Mouse (Mus musculus): ENCODE measurements around the gene Tmprss4. TPM values are rescaled to one million over a fixed set of nuclear protein-coding genes. Genes with fewer than 3 reads are reported as not detected.

The Tmprss4 gene
- polyA plus RNA-seq, 1 experiment from 2014 or later = 17.9 TPM

DNA sequence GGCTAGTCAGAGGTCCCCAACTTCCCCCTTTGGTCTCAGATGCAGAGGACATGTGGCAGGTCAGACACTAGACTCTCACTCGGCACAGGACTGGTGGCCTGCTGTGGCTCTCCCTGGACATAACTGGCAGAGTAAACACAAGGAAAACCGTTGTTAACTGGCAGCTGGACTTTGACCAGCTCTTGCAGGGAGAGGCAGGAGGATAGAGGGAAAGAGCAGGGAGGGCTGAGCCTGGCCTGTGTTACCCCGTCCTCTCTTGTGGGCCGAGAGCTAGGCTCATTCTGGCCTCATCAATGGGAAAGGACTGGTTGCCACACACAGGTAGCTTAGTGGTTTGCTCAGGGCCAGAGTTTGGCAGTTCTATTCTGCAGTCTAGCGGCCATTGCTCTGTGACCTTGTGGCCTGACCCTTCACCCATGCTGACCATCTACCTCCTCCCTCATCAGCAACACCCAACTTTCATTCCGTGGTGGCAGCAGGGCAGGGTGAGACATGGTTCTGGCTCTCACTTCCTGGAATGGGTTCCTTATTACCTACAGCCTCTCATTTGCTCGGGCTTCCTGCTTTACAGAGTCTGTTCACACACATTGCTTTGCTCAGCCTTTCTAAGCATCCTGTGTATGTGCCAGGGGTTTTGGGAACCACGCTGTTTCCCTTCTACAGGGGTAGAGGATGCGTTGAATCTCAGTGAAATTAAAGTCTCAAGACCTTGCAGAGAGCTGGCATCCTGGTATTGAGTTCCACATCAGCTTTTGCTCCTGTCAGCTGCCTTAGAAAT lies 1.7 kb downstream of the Tmprss4 start:
- Histone ChIP-seq H3K9me3 (ENCODE audit: low read length) (no peaks in the 10 kb centered on the region), H3K4me2 (replicated peaks; ENCODE audit: low read depth, low read length) (no peak overlapping the region)
- ATAC-seq = no peak

DNA sequence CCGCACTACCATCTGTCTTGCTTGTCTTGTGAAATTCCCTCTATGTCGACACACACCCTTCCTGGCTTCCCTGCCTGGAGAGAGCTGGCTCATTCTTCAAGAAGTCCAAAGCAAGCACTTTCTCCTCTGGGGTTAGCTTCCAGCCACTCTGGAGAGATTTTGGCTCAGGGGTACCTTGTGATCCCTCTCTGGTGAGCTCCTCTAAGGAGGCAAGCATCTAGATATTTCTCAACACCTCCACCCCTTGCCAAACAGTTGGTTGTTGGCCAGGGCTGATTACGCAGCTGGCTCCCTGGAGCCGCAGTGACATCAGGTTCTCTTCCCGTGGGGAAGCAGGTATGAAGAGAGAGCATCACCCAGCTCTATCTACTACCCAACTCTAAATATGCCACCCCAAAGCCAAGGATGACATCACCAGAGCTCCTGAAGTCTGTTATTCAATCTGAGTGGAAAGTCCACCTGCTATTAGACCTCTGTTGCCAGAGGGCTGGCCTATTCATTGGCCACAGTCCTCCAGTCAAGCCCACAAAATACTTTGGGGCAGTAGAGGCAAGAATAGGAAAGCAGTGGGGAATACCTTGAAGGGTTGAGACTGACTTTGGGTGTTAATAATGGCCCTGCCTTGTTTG lies 2.5 kb downstream of the Tmprss4 start:
- Histone ChIP-seq H3K9me3 (ENCODE audit: low read length) (no peaks in the 10 kb centered on the region), H3K4me3 (ENCODE audit: low read depth, low read length) (no peak overlapping the region), H3K27me3 (replicated peaks; ENCODE audit: insufficient read depth, low read length) (no peaks in the 10 kb centered on the region), H3K9ac (replicated peaks; ENCODE audit: low read depth) (no peak overlapping the region), H3K4me1 (ENCODE audit: insufficient read depth, low read depth, low read length) (no peaks in the 10 kb centered on the region), H3K4me2 (replicated peaks; ENCODE audit: low read depth, low read length) (no peak overlapping the region), H3K36me3 (ENCODE audit: insufficient read depth, low read length) (no peaks in the 10 kb centered on the region), H3K27ac (ENCODE audit: low read length) (no peak overlapping the region)
- TF ChIP-seq CTCF (IDR thresholded peaks at IDR 0.05) (no peak), EP300 (IDR thresholded peaks at IDR 0.05) (0 out of 2 replicates have a peak, but pooled peaks have one; percentile 24)
- WGBS = 68% methylated on average over 5 of the region's 5 CpGs
- ATAC-seq (peak; percentile 72), DNase-seq (ENCODE audit: low spot score) (peak; percentile 68)

More for the DNA sequence above, 1.7 kb downstream of the Tmprss4 start:
- TF ChIP-seq CTCF (IDR thresholded peaks at IDR 0.05) = no peak
- TF ChIP-seq EP300 (IDR thresholded peaks at IDR 0.05) = no peak
- Histone ChIP-seq H3K27me3 (replicated peaks; ENCODE audit: insufficient read depth, low read length) (no peaks in the 10 kb centered on the region), H3K36me3 (ENCODE audit: insufficient read depth, low read length) (no peaks in the 10 kb centered on the region), H3K27ac (ENCODE audit: low read length) (no peak overlapping the region), H3K4me1 (ENCODE audit: insufficient read depth, low read depth, low read length) (no peaks in the 10 kb centered on the region), H3K4me3 (ENCODE audit: low read depth, low read length) (no peak overlapping the region), H3K9ac (replicated peaks; ENCODE audit: low read depth) (no peak overlapping the region)
- DNase-seq (ENCODE audit: low spot score) = no peak
- WGBS = 59% methylated on average over 9 of the region's 9 CpGs

DNA sequence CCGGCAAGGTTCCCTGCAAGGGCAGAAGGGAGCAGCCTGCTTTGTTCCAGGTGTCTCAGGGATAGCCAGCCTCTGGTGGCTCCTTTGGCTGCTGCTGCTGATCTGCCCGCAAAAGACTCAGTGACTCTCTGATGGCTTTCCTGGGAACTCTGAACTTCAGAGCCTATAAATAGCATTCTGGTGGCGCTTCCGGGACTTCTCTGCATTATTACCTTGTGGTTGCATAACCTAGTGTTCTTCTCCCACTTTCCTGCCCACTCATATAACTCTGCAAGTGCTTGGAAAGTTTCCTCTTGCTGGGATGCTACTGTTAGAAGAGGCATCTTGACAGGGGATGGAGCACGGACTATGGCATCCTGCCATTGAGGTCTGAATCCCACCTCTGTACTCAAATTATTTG lies 6.3 kb downstream of the Tmprss4 start:
- Histone ChIP-seq H3K9ac (replicated peaks; ENCODE audit: low read depth) (no peak overlapping the region), H3K9me3 (ENCODE audit: low read length) (no peaks in the 10 kb centered on the region), H3K27ac (ENCODE audit: low read length) (no peak overlapping the region), H3K27me3 (replicated peaks; ENCODE audit: insufficient read depth, low read length) (no peaks in the 10 kb centered on the region), H3K4me1 (ENCODE audit: insufficient read depth, low read depth, low read length) (no peaks in the 10 kb centered on the region), H3K36me3 (ENCODE audit: insufficient read depth, low read length) (no peaks in the 10 kb centered on the region), H3K4me3 (ENCODE audit: low read depth, low read length) (no peak overlapping the region), H3K4me2 (replicated peaks; ENCODE audit: low read depth, low read length) (no peak overlapping the region)
- WGBS = 66% methylated on average over 5 of the region's 5 CpGs
- no peak for ATAC-seq
- TF ChIP-seq CTCF (IDR thresholded peaks at IDR 0.05) (no peak), EP300 (IDR thresholded peaks at IDR 0.05) (no peak)
- DNase-seq (ENCODE audit: low spot score) = no peak

DNA sequence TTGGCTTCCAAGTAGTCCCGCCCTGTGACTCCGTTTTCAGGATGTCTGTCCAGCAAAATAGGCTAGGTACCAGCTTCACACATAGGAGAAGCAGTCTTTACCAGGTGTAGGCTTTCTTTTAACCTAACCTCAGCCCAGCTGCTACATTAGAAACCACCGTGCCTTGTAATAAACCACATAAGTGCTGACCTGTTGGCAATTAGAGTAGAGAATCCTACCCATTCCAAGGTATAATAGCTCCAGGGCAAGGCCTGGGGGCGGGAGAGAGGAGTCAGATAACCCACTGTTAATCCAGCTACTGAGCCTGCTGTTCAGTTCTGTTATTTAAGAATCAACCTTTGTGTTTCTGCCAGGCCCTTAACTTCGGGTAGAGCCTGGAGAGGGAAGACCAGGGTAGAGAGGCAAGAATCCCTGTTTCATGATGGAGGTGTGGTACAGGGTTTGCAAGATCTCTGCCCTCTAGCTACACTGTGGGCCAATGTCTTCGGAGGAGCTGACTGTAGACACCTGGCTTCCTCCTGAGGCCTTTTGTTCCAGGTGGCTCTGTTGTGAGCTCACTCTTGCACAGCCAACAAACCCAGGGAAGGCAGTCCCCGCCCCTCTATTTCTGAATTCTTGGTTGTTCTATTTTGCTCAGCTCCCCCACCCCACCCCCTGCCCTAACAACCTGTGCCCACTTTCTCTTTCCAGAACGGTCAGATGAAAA lies 7.6 kb downstream of the Tmprss4 start:
- TF ChIP-seq CTCF (IDR thresholded peaks at IDR 0.05) (no peak), EP300 (IDR thresholded peaks at IDR 0.05) (no peak)
- no peak overlapping the region for H3K4me3 ChIP-seq (ENCODE audit: low read depth, low read length)
- DNase-seq (ENCODE audit: low spot score) (no peak), ATAC-seq (no peak)
- H3K27ac ChIP-seq (ENCODE audit: low read length) = no peak overlapping the region
- no peaks in the 10 kb centered on the region for H3K9me3 ChIP-seq (ENCODE audit: low read length)
- no peaks in the 10 kb centered on the region for H3K36me3 ChIP-seq (ENCODE audit: insufficient read depth, low read length)
- H3K4me2 ChIP-seq (replicated peaks; ENCODE audit: low read depth, low read length) = no peak overlapping the region
- no peak overlapping the region for H3K9ac ChIP-seq (replicated peaks; ENCODE audit: low read depth)
- WGBS = 76% methylated on average over 8 of the region's 8 CpGs
- no peaks in the 10 kb centered on the region for H3K27me3 ChIP-seq (replicated peaks; ENCODE audit: insufficient read depth, low read length)
- no peaks in the 10 kb centered on the region for H3K4me1 ChIP-seq (ENCODE audit: insufficient read depth, low read depth, low read length)

DNA sequence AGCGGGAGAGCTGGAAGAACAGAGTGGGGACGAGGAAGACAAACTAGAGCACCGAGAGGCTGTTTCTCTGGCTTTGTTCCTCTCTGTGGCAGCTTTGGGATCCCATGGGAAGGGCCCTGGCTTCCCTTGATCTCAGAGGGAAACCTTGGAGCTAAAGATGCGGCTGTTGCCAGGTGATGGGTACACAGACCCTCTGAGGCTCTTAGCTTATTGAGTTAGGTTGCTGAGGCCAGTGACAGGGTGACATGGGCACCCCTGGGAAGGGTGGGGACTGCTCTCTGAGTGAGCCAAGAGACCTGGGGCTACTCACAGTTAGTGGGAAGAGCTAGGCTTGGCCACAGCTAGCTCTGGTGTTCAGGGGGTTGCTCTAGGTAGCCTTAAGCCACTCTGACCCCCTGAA lies 8.4 kb downstream of the Tmprss4 start:
- no peak for DNase-seq (ENCODE audit: low spot score)
- Histone ChIP-seq H3K9ac (replicated peaks; ENCODE audit: low read depth) (no peak overlapping the region), H3K36me3 (ENCODE audit: insufficient read depth, low read length) (no peaks in the 10 kb centered on the region), H3K27me3 (replicated peaks; ENCODE audit: insufficient read depth, low read length) (no peaks in the 10 kb centered on the region), H3K4me3 (ENCODE audit: low read depth, low read length) (no peak overlapping the region), H3K4me1 (ENCODE audit: insufficient read depth, low read depth, low read length) (no peaks in the 10 kb centered on the region), H3K27ac (ENCODE audit: low read length) (no peak overlapping the region), H3K9me3 (ENCODE audit: low read length) (no peaks in the 10 kb centered on the region), H3K4me2 (replicated peaks; ENCODE audit: low read depth, low read length) (no peak overlapping the region)
- 55% methylated on average over 4 of the region's 4 CpGs for WGBS
- TF ChIP-seq CTCF (IDR thresholded peaks at IDR 0.05) (no peak), EP300 (IDR thresholded peaks at IDR 0.05) (no peak)
- no peak for ATAC-seq

DNA sequence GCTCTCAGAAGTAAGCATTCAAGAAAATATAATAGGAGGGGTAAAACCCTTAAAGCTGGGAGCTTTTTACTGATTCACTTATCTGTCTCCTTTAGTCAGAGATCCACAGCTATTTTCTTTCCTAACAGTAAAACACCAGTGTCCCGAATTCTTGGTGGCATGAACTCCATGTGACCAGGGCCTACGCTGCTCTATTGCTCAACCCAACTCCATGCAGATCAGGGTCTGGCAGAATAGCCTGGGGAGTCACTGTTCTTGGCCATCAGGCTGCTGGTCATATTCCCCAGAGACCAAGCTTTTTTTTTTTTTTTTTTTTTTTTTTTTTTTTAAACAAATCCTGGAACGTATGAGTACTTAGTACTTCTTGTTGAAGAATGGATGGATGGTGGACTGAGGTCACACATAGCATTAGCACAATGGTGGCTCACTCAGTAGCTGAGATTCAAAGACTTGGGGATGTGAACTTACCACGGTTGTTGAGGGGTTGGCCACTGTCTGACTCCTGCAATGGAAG lies 14.2 kb downstream of the Tmprss4 start:
- WGBS = 71% methylated on average over 4 of the region's 4 CpGs
- no peak for TF ChIP-seq EP300 (IDR thresholded peaks at IDR 0.05)
- no peak for TF ChIP-seq CTCF (IDR thresholded peaks at IDR 0.05)
- DNase-seq (ENCODE audit: low spot score) (no peak), ATAC-seq (no peak)
- Histone ChIP-seq H3K36me3 (ENCODE audit: insufficient read depth, low read length) (no peaks in the 10 kb centered on the region), H3K9ac (replicated peaks; ENCODE audit: low read depth) (no peak overlapping the region), H3K27ac (ENCODE audit: low read length) (no peak overlapping the region), H3K9me3 (ENCODE audit: low read length) (no peaks in the 10 kb centered on the region), H3K27me3 (replicated peaks; ENCODE audit: insufficient read depth, low read length) (no peaks in the 10 kb centered on the region), H3K4me1 (ENCODE audit: insufficient read depth, low read depth, low read length) (no peaks in the 10 kb centered on the region), H3K4me3 (ENCODE audit: low read depth, low read length) (no peak overlapping the region), H3K4me2 (replicated peaks; ENCODE audit: low read depth, low read length) (no peak overlapping the region)
